Mouse (Mus musculus): ENCODE measurements around the gene Trrap. TPM values are rescaled to one million over a fixed set of nuclear protein-coding genes. Genes with fewer than 3 reads are reported as not detected.

The Trrap gene
- polyA plus RNA-seq (2015; fragmentation: Illumina TruSeq; extraction: RNeasy Lipid Tissue Mini Kit (QIAGEN cat#74804); ENCODE audit: low read depth, low replicate concordance): 72.8 TPM

DNA sequence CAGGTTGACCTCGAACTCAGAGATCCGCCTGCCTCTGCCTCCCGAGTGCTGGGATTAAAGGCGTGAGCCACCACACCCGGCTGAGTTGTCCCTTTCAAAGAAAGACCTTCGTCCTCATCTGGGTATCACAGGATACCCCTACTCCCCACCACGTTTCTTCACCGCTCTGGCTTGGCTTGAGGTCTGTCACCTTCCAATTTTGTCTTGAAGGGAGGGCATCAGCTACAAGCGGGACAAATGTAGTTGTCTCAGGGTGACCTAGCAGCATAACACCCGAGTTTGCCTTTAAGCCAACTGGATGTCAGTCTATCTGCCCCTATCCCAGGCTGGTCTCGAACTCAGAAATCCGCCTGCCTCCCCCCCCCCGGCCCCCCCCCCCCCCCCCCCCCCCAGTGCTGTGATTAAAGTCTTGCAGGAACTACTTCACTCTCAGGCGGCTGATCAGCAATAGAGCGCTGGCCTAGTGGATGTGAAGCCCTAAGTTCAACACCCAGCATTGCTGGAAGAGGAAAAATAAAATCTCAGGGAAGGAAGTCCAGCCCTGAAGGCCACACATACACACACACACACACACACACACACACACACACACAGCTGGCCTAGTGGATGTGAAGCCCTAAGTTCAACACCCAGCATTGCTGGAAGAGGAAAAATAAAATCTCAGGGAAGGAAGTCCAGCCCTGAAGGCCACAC, at the start of gene Trrap:
TSS of gene Trrap (plus strand) at position 627 of the 693 bp plus-strand sequence.

DNA sequence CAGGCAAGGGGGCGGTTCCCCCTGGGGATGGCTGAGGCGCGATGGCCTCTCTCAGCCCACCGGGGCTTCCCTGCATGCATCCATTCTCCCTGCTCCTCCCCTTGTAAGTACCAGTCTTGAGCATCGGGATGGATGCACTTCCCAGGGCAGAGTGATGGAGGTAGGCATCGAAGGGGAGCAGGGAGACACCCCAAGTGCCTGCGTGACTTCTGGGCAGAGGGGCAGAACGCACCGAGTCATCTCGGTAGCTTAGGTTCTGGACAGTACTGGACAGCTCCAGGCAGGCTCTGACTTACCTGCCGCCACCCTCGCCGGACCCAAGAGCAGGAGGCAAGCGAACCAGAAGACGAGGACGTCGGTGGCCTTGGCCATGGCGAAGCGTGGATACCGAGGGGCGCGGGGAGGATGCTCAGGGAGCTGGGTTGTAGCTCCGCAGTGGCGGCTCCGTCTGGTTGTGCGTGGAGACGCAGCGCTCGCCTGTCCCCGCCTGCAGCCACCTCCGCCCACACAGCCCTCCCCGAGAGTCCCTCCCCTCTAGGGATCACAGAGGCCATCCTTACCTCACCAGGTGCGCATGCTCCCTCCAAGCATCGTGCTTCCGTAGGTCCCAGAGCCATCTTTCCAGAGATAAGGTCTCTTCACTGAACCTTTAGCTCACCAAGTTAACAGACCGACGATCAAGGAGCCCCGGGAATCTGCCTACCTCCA, 6.2 kb upstream of the Trrap start, which contains the start of gene Tmem130:
TSS of gene Tmem130 (minus strand) at position 658 of the 708 bp plus-strand sequence.

Other genes starting within 250 kb of the Trrap start
- gene Nptx2, start 221.8 kb upstream of the Trrap start, polyA plus RNA-seq (2015; fragmentation: Illumina TruSeq; extraction: RNeasy Lipid Tissue Mini Kit (QIAGEN cat#74804); ENCODE audit: low read depth, low replicate concordance): 38.1 TPM
- 151 TPM for gene Tmem130, start 5.9 kb upstream of the Trrap start, polyA plus RNA-seq (2015; fragmentation: Illumina TruSeq; extraction: RNeasy Lipid Tissue Mini Kit (QIAGEN cat#74804); ENCODE audit: low read depth, low replicate concordance)
- 23.9 TPM for gene Smurf1, start 198.1 kb downstream of the Trrap start, polyA plus RNA-seq (2015; fragmentation: Illumina TruSeq; extraction: RNeasy Lipid Tissue Mini Kit (QIAGEN cat#74804); ENCODE audit: low read depth, low replicate concordance)